Mouse (Mus musculus) adipocyte (in vitro differentiated cells): ENCODE results near the gene Zfp1.

Experiments used
- DNase-seq: peaks from one replicate; pipeline ENCODE4 v3.0.0-alpha.2; 2016; ENCODE audit warnings: low spot score

Zfp1 gene

DNA sequence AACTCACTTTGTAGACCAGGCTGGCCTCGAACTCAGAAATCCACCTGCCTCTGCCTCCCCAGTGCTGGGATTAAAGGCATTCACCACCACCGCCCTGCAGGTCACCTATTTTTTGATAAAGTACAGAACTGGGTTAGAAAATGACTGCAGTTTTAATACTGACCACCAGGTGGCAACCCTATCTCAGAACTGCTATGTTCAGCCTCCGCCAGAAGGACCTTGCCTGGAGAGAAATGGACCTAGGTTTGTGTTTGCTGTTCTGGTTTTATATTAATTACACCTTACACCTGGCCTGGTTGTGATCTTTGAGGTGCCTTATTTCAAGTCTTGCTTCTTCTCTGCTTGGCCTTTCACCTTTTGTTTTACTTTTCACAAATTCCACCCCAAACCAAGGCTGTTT lies 34.9 kb downstream of the Zfp1 start:
- peak; percentile 78 for DNase-seq

- DNase-seq = no peak
Measured at GRCm38 (mm10) chr8:111678848-111679247, 35.6 kb downstream of the Zfp1 start.

DNA sequence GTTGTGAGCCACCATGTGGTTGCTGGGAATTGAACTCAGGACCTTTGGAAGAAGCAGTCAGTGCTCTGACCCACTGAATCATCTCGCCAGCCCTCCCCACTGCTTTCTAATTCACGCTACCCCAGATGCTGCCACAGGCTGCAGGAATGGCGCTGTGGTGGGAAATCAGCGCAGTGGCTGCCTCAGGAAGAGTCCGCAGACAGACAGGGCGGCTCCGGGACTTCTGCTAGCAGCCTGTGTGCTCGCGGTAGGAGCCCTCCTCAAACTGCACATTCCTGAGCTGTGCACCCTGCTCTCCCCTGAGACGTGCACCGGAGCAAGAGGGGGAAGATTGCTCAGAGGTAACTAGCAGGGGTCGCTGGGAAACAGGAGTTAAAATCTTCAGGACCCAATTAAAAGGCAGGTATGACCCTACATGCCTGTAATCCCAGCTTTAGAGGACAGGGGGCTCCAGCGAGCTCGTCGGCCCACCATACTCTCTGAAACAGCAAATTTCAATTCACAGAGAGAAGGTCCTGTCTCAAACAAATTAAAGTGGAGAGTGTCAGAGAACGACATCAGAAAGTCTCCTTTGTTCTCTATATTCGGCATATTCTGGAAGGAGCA lies 37.3 kb downstream of the Zfp1 start:
- DNase-seq = no peak

DNA sequence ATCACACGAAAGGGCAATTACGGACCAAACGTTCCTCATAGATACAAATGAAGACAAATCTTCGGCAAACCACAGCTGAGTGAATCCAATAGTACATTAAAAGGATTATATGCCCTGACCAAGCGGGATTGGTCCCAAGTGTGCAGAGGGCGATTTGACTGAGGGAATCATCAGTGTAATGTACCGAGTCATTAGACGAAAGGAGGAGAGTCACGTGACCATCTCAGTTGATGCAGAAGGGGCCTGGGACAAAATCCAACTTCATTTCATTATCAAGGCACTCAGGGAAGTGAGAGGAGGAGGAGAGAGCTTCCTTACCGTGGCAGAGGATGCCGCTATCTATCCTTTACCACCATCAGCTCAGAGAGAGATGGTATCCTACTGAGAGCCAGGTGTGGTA lies 38.0 kb downstream of the Zfp1 start:
- DNase-seq = no peak

DNA sequence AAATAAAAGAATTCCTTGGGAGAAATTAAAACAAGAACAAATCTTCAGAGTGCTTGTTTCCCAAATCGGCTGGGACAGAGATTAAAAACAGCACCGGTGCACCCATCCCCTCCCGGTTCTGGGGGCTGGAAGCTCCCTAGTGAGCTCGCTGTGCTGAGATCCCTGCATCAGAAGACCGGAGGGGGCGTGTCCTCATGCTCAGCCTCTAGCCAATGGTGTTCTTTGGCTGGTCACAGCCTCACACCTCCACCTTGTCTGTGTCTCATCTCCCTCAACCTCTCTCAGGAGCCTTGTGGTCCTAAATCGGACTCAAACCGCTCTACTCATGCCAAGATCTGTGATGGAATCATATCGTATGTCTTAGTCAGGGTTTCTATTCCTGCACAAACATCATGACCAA lies 39.3 kb downstream of the Zfp1 start:
- DNase-seq = no peak

- no peak for DNase-seq
Measured at GRCm38 (mm10) chr8:111686881-111687280, 43.7 kb downstream of the Zfp1 start.

- no peak for DNase-seq
Measured at GRCm38 (mm10) chr8:111690960-111691445, 47.8 kb downstream of the Zfp1 start, which contains the start of gene Ctrb1. TSS of gene Ctrb1 (minus strand) at chr8:111691010.

- DNase-seq = peak; percentile 53
Measured at GRCm38 (mm10) chr8:111693261-111693741, 50.1 kb downstream of the Zfp1 start.

DNA sequence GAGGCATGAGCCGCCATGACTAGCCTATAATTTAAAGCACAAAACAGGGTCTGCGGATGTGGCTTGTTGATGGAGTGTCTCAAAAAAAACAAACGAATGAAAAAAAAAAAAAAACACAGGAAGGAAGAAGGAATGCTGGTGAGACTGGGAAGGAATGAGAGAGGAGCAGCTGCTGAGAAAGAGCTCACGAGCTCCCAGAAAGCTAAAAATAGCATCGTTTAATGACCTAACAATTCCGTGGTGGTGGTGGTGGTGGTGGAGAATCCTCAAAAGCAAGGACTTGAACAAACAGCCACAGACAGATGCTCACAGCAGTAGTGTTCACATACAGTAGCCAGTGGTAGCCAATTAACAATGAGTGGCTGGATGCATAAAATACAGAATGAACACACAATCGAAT lies 52.2 kb downstream of the Zfp1 start:
- DNase-seq = no peak

DNA sequence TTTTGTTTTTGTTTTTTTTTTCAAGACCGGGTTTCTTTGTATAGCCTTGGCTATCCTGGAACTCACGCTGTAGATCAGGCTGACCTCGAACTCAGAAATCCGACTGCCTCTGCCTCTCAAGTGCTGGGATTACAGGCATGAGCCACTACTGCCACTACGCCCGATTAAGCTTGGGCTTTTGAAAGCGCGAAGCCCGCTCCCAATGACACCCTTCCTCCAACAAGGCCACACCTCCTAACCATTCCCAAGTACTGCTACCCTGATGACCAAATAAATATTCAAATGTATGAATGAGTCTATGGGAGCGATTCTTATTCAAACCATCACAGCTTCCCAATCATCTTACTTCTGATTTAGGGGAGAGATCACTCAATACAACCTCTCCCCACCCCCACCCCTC lies 54.5 kb downstream of the Zfp1 start:
- no peak for DNase-seq

DNA sequence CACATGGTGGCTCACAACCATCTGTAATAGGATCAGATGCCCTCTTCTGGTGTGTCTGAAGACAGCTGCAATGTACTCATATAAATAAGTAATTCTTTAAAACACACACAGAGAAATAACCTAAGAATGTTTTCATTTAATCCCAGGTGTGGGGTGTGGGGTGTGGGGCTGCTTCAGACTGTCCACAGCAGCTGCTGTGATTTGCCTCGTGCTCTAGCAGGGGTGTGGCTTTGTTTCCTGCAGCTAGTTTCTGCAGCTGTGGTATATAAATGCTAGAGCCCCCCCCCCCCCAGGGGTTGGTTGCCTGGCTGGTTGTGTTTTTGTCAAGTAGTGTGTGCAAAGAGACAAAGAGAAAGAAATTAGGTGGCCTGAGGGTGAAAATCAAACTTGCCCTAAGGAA lies 55.8 kb downstream of the Zfp1 start:
- DNase-seq = no peak

- DNase-seq = no peak
Measured at GRCm38 (mm10) chr8:111700201-111700600, 57.0 kb downstream of the Zfp1 start.

- no peak for DNase-seq
Measured at GRCm38 (mm10) chr8:111700740-111701139, 57.5 kb downstream of the Zfp1 start.

- no peak for DNase-seq
Measured at GRCm38 (mm10) chr8:111701380-111701779, 58.2 kb downstream of the Zfp1 start.

- DNase-seq = no peak
Measured at GRCm38 (mm10) chr8:111704585-111704984, 61.4 kb downstream of the Zfp1 start.

- DNase-seq = no peak
Measured at GRCm38 (mm10) chr8:111705222-111705621, 62.0 kb downstream of the Zfp1 start.

- no peak for DNase-seq
Measured at GRCm38 (mm10) chr8:111705699-111706098, 62.5 kb downstream of the Zfp1 start.

DNA sequence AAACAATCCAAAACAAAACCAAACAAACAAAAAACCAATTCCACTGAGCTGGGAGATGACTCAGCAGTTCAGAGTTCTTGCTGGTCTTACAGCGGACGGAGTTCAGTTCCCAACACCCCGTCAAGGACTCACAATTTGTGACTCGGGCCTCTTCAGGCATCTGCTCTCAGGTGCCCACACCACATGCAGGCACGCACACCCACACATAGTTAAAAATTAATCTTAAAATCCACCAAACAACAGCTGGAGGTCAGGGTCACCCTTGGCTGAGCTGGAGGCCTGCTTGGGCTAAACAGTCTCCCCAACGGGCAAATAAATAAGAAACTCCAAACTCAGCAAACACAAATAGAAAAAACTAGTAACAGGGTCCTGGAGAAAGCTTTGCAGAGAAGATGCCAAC lies 65.1 kb downstream of the Zfp1 start:
- no peak for DNase-seq

GRCm38 (mm10) chr8:111709223-111709622 lies 66.0 kb downstream of the Zfp1 start:
- no peak for DNase-seq

DNA sequence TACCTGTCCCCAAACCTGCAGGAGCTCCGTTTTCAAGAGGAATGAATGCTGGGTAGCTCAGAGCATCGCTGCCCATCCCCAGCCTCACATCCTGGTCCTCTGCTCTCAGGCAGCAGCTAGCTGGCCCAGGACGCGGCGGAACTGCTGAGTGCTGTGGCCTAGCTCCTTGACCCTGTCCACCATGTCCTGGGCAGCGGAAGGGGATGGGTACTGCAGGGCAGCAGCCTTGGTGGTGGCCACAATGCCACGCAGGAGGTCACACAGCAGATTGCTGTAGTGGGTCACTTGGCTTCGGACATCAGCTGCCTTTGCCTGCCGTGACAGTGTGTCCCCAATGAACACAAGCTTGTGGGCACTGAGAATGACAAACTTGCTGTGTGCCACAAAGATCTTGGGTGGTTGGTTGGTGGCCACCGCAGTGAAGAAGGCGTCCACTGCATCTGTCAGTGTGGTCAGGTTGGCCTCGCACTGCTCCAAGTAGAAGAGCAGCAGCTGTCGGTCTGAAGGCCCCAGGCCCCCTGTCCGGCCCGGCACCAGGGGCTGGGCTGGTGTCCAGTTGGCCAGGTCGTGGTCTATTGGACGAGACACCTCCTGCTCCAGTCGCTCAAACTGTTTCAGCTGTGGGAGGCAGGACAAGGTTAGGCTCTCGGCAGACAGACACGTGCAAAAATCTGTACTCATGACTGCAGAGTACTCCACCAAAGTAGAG lies 67.7 kb downstream of the Zfp1 start:
- DNase-seq = no peak

GRCm38 (mm10) chr8:111712135-111712534 lies 68.9 kb downstream of the Zfp1 start:
- no peak for DNase-seq

GRCm38 (mm10) chr8:111712588-111712987 lies 69.4 kb downstream of the Zfp1 start:
- DNase-seq = peak; percentile 59

DNA sequence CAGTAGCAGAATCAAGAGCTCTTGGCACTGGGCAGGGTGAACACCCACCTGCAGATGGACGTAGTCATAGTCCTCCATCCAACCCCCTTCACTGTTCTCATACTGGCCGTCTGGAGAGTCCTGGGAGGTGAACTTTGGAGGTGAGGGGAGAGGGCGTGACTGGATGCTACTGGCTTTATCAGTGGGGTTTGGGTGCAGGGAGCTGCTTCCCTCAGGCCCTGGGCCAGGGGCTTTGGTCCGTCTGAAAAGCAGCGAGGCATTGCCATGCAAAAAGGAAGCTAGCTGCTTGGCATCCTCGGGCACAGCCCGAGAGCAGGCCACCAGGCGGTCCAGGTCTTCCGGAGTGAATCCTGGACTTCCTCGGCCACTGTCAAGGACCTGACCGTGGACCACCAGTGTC lies 70.1 kb downstream of the Zfp1 start:
- DNase-seq = no peak

DNA sequence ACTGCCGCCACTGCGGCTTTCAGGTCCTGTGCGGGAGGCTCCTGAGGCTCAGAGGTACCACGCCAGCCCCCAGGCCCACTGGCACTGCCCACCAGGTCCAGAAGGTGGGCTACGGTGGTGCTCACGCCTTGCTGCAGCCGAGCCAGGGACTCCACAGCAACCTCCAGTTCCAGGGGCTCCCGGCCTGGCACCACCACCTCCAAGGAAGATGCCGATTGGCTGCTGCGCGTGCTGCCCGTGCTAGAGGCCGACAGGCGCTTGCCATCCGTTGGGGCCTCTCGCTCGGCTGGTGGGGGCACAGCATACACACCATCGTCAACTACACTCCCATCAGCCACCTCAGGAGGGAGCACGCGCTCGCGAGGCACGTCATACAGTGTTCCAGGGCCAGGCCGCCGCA lies 70.6 kb downstream of the Zfp1 start:
- DNase-seq = no peak
